Mouse (Mus musculus) myocyte (in vitro differentiated cells): ENCODE data around the gene Stom. TPM values are rescaled to one million over a fixed set of nuclear protein-coding genes. Genes with fewer than 3 reads are reported as not detected.
A peak's percentile ranks its signal among the peaks of the same experiment; 100 is the strongest.

Experiments used
- H3K27me3 ChIP-seq: one replicate; pipeline ENCODE4 v1.6.1; 2011; ENCODE audit not compliant: control insufficient read depth, insufficient read depth, insufficient read length
- H3K36me3 ChIP-seq: one replicate; pipeline ENCODE4 v1.6.1; 2011; ENCODE audit not compliant: control insufficient read depth, insufficient read depth
- H3K4me2 ChIP-seq: one replicate; pipeline ENCODE4 v1.6.1; 2011; ENCODE audit warnings: low read depth, control low read depth
- H3K4me3 ChIP-seq: one replicate; pipeline ENCODE4 v1.5.1; 2011; ENCODE audit warnings: mild to moderate bottlenecking, control low read depth, moderate library complexity
- H3K79me2 ChIP-seq: one replicate; pipeline ENCODE4 v1.6.1; 2011; ENCODE audit not compliant: control insufficient read depth, insufficient read depth
- H3ac ChIP-seq: one replicate; pipeline ENCODE4 v1.6.1; 2011; ENCODE audit not compliant: control insufficient read depth, insufficient read length
- CEBPB ChIP-seq: IDR thresholded peaks from 2 replicates; pipeline ENCODE4 v1.6.1; 2011; ENCODE audit warnings: mild to moderate bottlenecking, moderate library complexity; ENCODE audit not compliant: poor library complexity, insufficient read depth, severe bottlenecking
- E2F4 ChIP-seq: IDR thresholded peaks from one replicate; pipeline ENCODE4 v1.6.1; 2011; ENCODE audit warnings: mild to moderate bottlenecking, control low read depth, moderate library complexity; ENCODE audit not compliant: insufficient read depth
- MAX ChIP-seq: IDR thresholded peaks from one replicate; pipeline ENCODE4 v1.6.1; 2011; ENCODE audit warnings: low read depth, mild to moderate bottlenecking, control low read depth
- MYOD1 ChIP-seq, 3 experiments: IDR thresholded peaks; one replicate each; pipeline ENCODE4 v1.6.1; 2011; ENCODE audit warnings: control low read depth in 2 of 3, low read depth in 2 of 3, mild to moderate bottlenecking in 2 of 3, moderate library complexity in 1 of 3; ENCODE audit not compliant: insufficient read length in 2 of 3, control insufficient read depth in 1 of 3
- MYOG ChIP-seq, 3 experiments: IDR thresholded peaks; one replicate each; pipeline ENCODE4 v1.6.1; 2011; ENCODE audit warnings: control low read depth in 2 of 3, low read depth in 2 of 3, mild to moderate bottlenecking in 2 of 3; ENCODE audit not compliant: insufficient read length in 2 of 3, control insufficient read depth in 1 of 3, insufficient read depth in 1 of 3
- POLR2A ChIP-seq: IDR thresholded peaks from one replicate; pipeline ENCODE4 v1.6.1; 2011; ENCODE audit warnings: low read depth, mild to moderate bottlenecking, control low read depth, moderate library complexity; ENCODE audit not compliant: insufficient read length
- POLR2AphosphoS2 ChIP-seq: IDR thresholded peaks from one replicate; pipeline ENCODE4 v1.6.1; 2011; ENCODE audit warnings: low read depth, control low read depth; ENCODE audit not compliant: insufficient read length
- REST ChIP-seq: IDR thresholded peaks from one replicate; pipeline ENCODE4 v1.6.1; 2011; ENCODE audit warnings: mild to moderate bottlenecking, control low read depth, moderate library complexity; ENCODE audit not compliant: insufficient read depth, insufficient read length
- SRF ChIP-seq: IDR thresholded peaks from one replicate; pipeline ENCODE4 v1.6.1; 2011; ENCODE audit warnings: low read depth; ENCODE audit not compliant: control insufficient read depth, insufficient read length
- TCF12 ChIP-seq: IDR thresholded peaks from one replicate; pipeline ENCODE4 v1.6.1; 2011; ENCODE audit warnings: mild to moderate bottlenecking, control low read depth; ENCODE audit not compliant: poor library complexity, insufficient read depth, severe bottlenecking
- TCF3 ChIP-seq: IDR thresholded peaks from one replicate; pipeline ENCODE4 v1.6.1; 2011; ENCODE audit warnings: low read depth, control low read depth; ENCODE audit not compliant: insufficient read length
- USF1 ChIP-seq: IDR thresholded peaks from one replicate; pipeline ENCODE4 v1.6.1; 2011; ENCODE audit warnings: low read depth, mild to moderate bottlenecking, control low read depth, moderate library complexity
- polyA plus RNA-seq: library from polyadenylated mRNA; unstranded; fragments of >200 nt; fragmentation: generic; extraction: Trizol; gene quantifications from one replicate; pipeline ENCODE4 v1.2.1, GENCODE M21; 2012; ENCODE audit warnings: missing spikeins

The Stom gene
- polyA plus RNA-seq, 1 experiment: 170 TPM

- Histone ChIP-seq H3K27me3 (no peaks in the 10 kb centered on the region), H3K36me3 (peaks cover 32% of the 10 kb centered on the region), H3K4me2 (no peak overlapping the region), H3K4me3 (no peak overlapping the region), H3K79me2 (no peaks in the 10 kb centered on the region), H3ac (no peak overlapping the region)
- TF ChIP-seq POLR2AphosphoS2 (no peak), POLR2A (no peak), E2F4 (no peak), CEBPB (no peak)
These were observed 43.5 kb downstream of the Stom start for GRCm38 (mm10) chr2:35293291-35293690.

GRCm38 (mm10) chr2:35292700-35293099 is 44.1 kb downstream of the Stom start:
- no peaks in the 10 kb centered on the region for H3K79me2 ChIP-seq
- no peaks in the 10 kb centered on the region for H3K27me3 ChIP-seq
- TF ChIP-seq TCF12: no peak
- TF ChIP-seq MAX: no peak
- no peak for TF ChIP-seq USF1
- TF ChIP-seq MYOG (IDR thresholded peaks at IDR 0.05; ENCODE audit: control insufficient read depth in 1 of 3, insufficient read depth in 1 of 3, insufficient read length in 2 of 3, low read depth in 2 of 3): peak in 1 of 3 experiments; percentile 8
- H3K36me3 ChIP-seq: peaks cover 32% of the 10 kb centered on the region
- H3K4me3 ChIP-seq: no peak overlapping the region
- H3ac ChIP-seq: no peak overlapping the region
- H3K4me2 ChIP-seq: no peak overlapping the region

GRCm38 (mm10) chr2:35291856-35292255 is 44.9 kb downstream of the Stom start:
- no peaks in the 10 kb centered on the region for H3K27me3 ChIP-seq
- no peaks in the 10 kb centered on the region for H3K79me2 ChIP-seq
- no peak overlapping the region for H3K4me2 ChIP-seq
- H3K36me3 ChIP-seq: peaks cover 29% of the 10 kb centered on the region
- TF ChIP-seq MYOG (IDR thresholded peaks at IDR 0.05; ENCODE audit: control insufficient read depth in 1 of 3, insufficient read depth in 1 of 3, insufficient read length in 2 of 3, low read depth in 2 of 3) (no peak), MAX (no peak), CEBPB (no peak), E2F4 (no peak), REST (no peak), TCF3 (no peak), TCF12 (no peak), SRF (no peak), POLR2A (no peak), MYOD1 (IDR thresholded peaks at IDR 0.05; ENCODE audit: control insufficient read depth in 1 of 3, insufficient read length in 2 of 3, low read depth in 2 of 3) (no peak), USF1 (no peak), POLR2AphosphoS2 (no peak)
- H3ac ChIP-seq: no peak overlapping the region
- H3K4me3 ChIP-seq: no peak overlapping the region

DNA sequence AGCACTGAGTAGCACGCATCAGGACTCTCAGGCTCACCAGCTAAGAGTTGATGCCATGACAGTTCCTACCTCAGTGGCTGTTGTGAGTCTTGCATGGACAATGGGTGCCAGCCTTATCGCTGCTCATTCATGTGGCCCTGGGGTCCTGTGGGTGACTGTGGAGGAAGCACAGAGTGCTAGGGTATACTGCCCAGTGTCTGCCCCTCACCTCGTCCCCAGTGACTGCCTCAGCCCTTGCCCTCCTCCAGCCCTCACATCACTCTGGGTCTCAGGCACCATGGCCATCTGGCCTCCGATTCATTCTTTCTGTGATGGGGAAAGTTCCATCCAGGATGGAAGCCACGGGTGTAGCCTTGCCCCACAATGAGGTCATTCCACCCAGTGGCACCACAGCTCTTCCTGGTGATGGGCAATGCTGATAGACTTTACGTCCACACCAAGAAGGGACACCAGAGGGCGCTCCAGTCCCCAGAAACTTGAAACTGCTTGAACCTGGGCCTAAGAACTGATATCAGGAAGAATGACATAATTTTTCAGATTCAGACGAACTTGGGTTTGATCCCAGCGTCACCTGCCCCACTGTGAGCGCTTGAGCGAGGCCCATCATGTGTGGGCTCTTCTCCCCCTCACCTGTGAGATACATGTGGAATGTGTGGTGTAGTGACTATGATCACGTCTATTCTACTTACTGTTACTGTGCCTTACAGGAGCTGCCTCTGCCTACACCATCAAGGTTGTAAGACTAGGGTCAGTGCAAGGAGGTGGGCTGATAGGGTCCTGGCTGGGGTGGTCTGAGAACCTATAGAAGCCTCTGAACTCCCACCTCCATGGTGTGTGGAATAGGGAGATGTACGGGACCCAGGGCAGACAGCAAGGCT is 47.8 kb downstream of the Stom start:
- no peak for TF ChIP-seq POLR2AphosphoS2
- H3K4me3 ChIP-seq: no peak overlapping the region
- H3K4me2 ChIP-seq: no peak overlapping the region
- no peaks in the 10 kb centered on the region for H3K27me3 ChIP-seq
- H3ac ChIP-seq: no peak overlapping the region
- no peaks in the 10 kb centered on the region for H3K79me2 ChIP-seq
- H3K36me3 ChIP-seq: peaks cover 34% of the 10 kb centered on the region

DNA sequence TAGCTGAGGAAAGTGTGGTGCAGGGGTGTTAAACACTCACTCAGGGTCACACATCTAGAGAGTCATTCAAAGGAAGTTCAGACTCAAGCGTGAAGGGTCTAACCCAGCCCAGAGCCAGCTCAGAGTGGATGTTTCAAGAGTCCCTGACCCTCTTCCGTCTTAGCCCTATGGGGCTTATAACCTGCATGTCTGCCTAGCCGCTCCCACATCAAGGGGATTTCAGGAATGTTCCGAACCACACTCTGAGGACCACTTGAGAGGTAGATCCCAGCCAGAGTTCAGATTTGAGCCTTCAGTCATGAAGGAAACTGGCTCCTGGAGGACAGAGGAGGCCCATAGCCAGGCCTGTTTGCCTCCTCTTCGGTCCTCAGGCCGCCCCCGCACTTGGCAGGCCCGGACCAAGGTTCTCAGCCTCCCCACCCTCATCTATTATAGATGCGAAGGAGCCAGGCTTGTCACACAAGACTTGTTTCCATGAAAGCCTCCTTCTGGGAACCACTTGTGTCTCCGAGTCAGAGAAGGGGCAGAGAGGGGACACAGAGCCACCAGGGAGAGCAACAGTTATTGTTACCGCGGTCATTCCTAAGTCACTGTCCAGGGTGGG is 49.7 kb downstream of the Stom start:
- H3K4me3 ChIP-seq: no peak overlapping the region

More for the DNA sequence above, 49.7 kb downstream of the Stom start:
- TF ChIP-seq USF1 (no peak), TCF12 (no peak), MYOD1 (IDR thresholded peaks at IDR 0.05; ENCODE audit: control insufficient read depth in 1 of 3, insufficient read length in 2 of 3, low read depth in 2 of 3) (no peak), MYOG (IDR thresholded peaks at IDR 0.05; ENCODE audit: control insufficient read depth in 1 of 3, insufficient read depth in 1 of 3, insufficient read length in 2 of 3, low read depth in 2 of 3) (no peak), E2F4 (no peak), POLR2AphosphoS2 (no peak), MAX (no peak), REST (no peak), TCF3 (no peak), SRF (no peak), POLR2A (no peak), CEBPB (no peak)
- no peak overlapping the region for H3K4me2 ChIP-seq
- no peaks in the 10 kb centered on the region for H3K27me3 ChIP-seq
- H3ac ChIP-seq: no peak overlapping the region
- H3K36me3 ChIP-seq: peaks cover 34% of the 10 kb centered on the region
- no peaks in the 10 kb centered on the region for H3K79me2 ChIP-seq
